Mouse (Mus musculus): ENCODE results near the gene Dctn3.
"Not testable (repeated sequence)": the region's sequence is repeated elsewhere in the genome, so short reads cannot be mapped to it uniquely, and the experiment has no call there.

Gene Dctn3

DNA sequence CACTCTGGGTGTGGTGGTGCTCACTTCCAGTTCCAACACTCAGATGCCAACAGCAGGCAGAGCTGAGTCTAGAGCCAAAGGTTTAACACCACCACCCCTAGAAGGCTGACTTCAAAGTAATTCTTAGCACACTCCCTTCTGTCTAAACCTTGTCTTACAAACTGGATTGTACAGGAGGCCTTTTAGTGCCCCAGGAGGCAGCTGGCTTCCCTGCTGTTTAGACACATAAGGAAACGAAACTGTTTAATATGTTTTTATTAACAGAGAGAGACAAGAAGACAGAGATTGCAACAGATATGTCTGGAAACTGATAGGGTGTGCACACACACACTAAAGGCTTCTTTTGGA is 15.3 kb upstream of the Dctn3 start:
- DNase-seq (ENCODE audit: low read depth, low spot score): no peak

GRCm38 (mm10) chr4:41737602-41738255 is 14.8 kb upstream of the Dctn3 start:
- DNase-seq (ENCODE audit: low read depth, low spot score): no peak

DNA sequence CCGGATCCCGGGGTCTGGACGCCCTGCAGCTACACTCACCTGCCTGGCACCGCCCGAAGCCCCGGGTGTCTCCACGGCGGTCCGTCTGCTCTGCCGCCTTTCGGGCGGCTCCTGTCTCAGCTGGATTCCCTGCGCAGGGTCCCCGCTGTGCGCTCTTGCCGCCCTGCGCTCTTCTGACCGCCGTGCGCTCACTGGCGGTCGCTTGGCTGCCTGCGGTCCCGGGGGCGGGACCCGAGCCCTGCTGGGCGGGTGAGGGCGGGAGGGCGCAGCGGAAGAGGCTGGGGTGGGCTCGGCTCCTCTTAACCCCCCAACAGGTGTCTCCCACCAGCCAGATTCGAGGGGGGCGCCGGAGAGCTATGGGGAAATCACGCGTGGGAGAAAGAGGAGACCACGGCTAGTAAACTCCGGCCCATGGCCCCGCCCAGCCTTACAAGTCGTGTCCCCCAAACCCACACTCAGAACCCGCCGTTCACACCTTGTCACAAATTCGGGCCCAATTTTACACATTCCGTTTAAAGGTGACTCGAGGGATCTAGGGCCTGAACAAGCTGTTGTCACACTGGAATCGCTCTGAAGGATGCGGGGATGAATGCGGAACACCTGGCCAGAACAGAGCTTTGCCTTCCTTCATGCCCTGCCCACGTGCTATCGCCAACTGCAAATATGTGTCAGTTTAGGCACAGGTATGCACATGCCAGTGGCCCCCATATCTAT is 8.2 kb upstream of the Dctn3 start, which contains the start of gene Arid3c:
Gene Arid3c, minus strand, starts transcription at position 91 of the 714 bp plus-strand sequence.
- DNase-seq (ENCODE audit: low read depth, low spot score): no peak

GRCm38 (mm10) chr4:41726826-41727621 is 4.1 kb upstream of the Dctn3 start:
- no peak for DNase-seq (ENCODE audit: low read depth, low spot score)

DNA sequence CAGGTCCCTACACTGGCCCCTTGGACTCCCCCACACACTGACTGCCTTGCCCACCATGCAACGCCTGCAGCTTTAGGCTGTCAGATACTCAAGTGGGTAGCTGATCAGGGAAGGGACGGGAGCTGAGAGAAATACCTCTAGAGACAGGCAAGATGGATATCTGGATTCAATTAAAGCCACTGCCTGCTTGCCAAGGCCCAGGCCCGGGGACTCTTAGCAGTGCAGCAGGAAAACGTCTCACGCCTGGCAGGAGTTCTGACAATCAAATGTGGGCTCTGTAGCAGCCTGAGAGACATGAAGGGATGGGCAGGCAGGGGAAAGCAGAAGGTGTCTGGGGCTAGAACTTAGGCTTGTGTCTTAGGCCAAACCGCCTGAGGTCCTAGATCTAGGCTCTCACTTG is 6.1 kb downstream of the Dctn3 start:
- no peak for DNase-seq (ENCODE audit: low read depth, low spot score)

DNA sequence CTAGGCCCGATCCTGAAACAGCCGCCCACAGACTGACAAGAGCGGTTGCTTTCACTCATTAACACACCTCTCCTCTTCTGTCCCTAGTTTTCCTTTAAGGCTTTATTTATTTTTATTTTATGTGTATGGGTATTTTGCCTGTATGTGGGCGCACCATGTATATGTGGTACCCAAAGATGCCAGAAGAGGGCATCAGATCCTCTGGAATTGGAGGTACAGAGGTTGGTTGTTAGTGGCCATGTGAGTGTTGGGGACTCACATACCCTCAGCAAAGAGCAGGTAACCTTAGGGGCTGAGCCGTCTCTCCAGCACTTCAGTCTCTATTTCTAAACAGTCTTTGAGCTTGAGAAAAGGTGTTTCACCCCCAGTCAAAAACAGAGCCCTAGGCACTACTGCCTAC is 7.4 kb downstream of the Dctn3 start:
- no peak for DNase-seq (ENCODE audit: low read depth, low spot score)

DNA sequence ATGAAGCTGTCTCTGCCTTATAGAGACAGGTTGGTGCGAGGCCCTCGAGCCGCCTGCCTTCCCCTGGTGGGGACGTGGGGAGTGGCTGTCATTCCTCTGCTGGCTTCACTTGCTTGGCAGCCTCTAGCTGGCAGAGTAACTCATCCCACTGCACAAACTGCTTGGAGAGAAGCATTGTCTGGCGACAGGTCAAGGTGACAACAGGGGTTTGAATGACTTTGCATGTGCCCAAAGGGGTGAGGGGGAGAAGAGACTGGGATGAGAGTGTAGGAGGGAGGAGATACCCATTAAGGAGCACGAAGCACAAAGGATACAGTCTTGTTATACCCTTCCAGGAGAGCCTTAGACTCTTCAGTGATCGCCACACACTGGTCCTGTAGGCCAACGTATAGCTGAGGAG is 7.9 kb downstream of the Dctn3 start:
- DNase-seq (ENCODE audit: low read depth, low spot score): no peak

- no peak for DNase-seq (ENCODE audit: low read depth, low spot score)
Observed at GRCm38 (mm10) chr4:41714276-41714675, 8.7 kb downstream of the Dctn3 start.

GRCm38 (mm10) chr4:41713197-41714067 is 9.5 kb downstream of the Dctn3 start, which contains the start of gene Rpp25l:
Gene Rpp25l (minus strand): TSS chr4:41713534.
- DNase-seq (ENCODE audit: low read depth, low spot score): peak; percentile 75

DNA sequence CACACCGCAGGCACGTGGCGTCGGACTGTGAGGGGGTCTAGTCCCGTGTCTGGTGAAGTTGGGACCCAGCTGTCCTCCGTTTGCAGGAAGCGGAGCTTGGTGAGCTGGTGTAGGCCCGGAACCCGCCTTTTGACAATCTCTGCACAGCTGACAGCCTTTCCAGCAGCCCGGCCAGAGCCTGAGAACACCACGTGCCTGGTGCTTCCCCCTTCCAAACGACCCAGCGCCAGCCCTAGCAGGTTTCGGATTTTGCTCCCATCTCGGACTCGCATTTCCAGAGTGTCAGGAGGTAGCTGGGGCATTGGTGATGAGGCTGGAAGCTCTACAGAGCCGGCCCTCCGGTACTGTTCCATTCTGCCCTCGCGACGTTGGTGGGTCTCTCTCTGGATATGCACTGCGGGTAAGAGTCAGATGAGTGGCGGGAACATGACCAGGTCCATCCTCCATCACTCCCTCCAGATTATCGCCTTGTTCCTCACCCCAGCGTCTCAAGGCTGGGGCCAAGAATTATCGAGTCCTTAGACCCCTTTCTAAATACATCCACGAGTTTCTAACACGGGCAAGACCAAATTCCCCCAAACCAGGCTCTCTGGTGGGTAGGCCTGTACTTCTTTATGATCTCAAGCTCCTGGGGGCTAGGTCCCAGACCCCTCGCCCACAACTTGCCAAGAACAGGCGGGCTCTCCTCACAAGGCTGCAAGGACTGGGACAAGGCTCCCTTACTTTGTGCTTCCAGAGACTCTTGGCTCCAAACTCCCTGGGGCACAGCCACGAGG is 10.4 kb downstream of the Dctn3 start:
- no peak for DNase-seq (ENCODE audit: low read depth, low spot score)

GRCm38 (mm10) chr4:41711705-41712375 is 11.1 kb downstream of the Dctn3 start:
- no peak for DNase-seq (ENCODE audit: low read depth, low spot score)

GRCm38 (mm10) chr4:41710229-41710628 is 12.7 kb downstream of the Dctn3 start:
- DNase-seq (ENCODE audit: low read depth, low spot score): no peak

- DNase-seq (ENCODE audit: low read depth, low spot score): no peak
Observed at GRCm38 (mm10) chr4:41708192-41708745, 14.7 kb downstream of the Dctn3 start.

DNA sequence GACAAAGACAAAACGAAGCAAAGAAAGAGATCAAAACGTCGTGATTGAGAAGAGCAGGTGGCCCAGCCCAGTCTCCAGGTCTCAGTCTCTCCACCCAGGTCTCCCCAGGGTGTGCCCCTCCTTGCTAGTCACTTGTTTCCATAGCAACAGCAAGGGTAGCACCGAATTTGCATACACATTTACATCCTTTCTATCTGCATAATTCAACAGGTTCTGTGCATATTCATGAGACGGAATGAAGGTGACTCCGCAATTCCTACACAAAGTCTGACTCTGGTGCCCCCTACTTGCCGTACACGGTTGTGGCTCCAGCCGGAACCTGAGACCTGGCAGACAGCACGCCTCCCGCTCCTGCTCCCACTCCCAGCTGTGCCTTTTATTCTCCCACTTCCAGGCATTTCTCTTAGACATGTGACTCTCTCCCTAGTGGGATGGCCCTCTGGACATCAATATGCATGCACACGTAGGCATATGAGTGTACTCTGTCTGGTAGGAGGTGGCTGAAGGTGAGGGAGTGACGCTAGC is 15.9 kb downstream of the Dctn3 start:
- no peak for DNase-seq (ENCODE audit: low read depth, low spot score)

GRCm38 (mm10) chr4:41705922-41706754 is 16.8 kb downstream of the Dctn3 start:
- no peak for DNase-seq (ENCODE audit: low read depth, low spot score)

DNA sequence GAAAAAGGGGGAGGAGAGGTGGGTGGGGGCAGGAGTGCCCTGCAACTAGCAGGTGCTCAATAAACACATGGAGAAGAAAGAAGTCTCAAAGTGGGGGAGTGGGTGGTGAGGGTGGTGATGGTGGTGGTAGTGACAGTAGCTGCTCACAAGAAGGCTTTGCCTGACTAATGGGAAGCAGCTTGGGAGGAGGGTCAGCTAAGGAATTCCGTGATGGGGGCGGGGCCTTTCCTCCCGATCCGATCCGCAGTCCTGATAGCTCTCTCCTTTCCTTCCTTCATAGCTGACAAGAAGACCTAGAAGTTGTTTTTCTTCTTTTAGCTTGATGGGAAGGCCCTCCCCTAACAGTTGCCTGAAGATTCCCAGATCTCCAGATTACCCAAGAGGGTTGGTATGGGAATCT is 18.3 kb downstream of the Dctn3 start:
- no peak for DNase-seq (ENCODE audit: low read depth, low spot score)

- DNase-seq (ENCODE audit: low read depth, low spot score): not testable (repeated sequence)
Observed at GRCm38 (mm10) chr4:41702226-41702625, 20.7 kb downstream of the Dctn3 start.

DNA sequence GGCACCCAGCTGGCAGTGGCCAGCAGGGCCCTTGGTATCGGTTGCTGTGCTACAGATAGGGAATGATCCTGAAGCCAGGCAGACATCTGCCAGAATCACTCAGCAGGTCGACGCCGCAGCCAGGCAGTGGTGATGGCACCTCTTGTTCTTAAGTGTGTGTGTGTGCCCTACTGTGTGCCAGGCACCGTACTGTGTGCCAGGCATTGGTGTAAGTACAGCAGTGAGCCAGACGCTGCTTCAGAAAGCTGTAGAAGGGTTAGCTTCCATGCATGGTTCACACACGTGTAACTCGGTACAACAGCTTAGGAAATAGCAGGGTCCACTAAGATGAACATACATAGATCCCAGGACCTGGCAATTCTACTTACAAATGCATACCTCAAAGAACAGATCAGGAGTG is 22.7 kb downstream of the Dctn3 start:
- not testable (repeated sequence) for DNase-seq (ENCODE audit: low read depth, low spot score)

DNA sequence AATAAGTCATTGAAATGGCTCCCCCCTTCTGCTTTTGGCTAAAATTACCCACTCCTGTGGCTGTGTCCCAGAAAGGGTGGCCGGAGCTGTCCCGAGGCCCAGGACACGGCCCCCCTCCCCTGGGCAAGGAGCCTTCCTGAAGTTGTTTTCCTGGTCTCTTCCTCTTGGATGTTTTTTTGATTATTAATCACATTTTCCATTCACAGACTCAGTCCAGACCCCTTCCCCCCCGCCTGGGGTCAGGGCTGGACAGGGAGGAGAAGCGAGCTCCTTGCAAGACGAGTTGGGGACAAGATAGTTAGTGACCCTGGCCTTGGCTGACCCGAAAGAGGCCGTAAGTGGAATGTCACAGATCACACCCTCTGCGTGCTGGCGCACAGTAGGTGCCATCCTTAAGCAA is 23.2 kb downstream of the Dctn3 start, which contains the start of gene Il11ra1:
Gene Il11ra1, plus strand, starts transcription at position 207 of the 400 bp plus-strand sequence.
- not testable (repeated sequence) for DNase-seq (ENCODE audit: low read depth, low spot score)
